Mouse (Mus musculus): Measurements from ENCODE around the gene Fancd2. TPM values are rescaled to one million over a fixed set of nuclear protein-coding genes. Genes with fewer than 3 reads are reported as not detected.
A peak's percentile ranks its signal among the peaks of the same experiment; 100 is the strongest.

Gene Fancd2
- total RNA-seq (2022): 1 to 10 TPM; 2.0 to 2.5 (median 2.3) TPM

DNA sequence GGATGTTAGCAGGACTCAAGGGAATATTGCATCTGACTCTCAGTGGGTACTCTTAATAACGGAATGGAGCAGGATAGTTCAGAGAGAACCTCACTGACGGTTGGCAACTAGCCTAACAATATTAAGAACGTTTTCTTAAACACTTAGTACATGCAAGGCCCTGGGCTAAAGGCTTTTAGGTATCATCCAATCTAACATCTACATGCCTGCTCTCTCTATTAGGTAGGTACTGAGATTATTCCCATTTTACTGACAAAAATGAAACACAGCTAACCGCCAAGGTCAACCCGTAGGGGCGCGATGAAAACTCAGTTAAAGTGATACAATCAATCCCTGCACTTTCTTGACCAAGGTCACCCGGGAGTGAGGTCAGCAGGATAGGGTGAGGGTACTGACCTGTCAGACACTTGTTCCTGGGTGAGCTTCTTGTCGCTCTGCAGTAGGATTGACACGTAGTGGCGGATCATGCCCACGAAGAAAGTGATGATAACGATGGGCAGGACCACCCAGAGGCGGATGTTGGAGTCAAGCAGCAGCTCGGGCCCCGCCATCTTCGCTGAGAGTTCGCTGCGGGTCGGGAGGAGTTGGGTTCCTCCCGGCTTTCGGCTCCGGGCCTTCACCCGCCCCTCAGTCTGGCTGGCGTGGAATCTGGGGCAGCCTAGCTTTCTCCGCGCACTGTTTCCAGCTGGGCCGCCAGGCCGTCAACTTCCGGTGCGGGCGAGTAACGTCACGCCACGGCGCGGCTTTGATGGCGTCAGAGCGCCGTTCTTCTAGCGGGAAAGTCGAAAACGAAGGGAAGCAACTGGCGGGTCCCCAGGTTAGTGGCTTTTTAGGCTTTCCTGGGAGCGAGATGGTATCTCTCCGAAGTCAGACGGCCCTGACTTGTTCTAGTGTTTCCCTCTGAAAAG is at the start of gene Fancd2, which contains the start of gene Emc3:
Gene Fancd2 (plus strand): TSS at position 751 of the 908 bp plus-strand sequence.
Gene Emc3 (minus strand): TSS at position 721 of the 908 bp plus-strand sequence.
- DNase-seq (ENCODE audit: low spot score in 2 of 2): peak; percentile 83 to 92

- no peak for DNase-seq (ENCODE audit: low spot score in 2 of 2)
Measured at GRCm38 (mm10) chr6:113482477-113483099, 48.9 kb upstream of the Fancd2 start.

DNA sequence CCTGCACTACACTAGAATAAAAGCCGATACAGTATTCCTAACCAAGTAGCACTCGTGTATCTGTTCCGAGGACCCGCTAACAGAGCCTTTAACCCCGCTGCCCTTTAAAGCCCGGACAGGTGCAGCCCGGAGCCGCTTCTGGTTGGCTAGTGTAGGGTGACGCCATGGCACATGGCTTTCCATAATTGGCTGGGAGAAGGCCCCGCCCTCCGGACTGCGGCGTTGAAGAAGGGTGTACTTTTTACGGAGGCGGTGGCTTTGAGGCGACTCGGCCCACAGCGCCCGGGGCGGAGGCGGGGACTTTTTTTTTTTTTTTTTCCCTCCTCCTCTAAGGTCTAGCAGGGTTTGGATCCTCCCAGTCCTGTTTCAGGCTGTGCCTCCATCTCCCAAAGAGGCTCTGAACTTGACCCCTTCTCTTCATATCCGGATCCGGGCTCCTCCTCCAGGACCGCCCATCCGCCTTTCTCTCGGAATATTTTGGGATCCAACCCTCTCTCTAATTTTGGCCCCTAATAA is 48.3 kb upstream of the Fancd2 start, which contains the start of gene Creld1:
Gene Creld1 (plus strand): TSS at position 198 of the 516 bp plus-strand sequence.
- DNase-seq (ENCODE audit: low spot score in 2 of 2): peak; percentile 94

GRCm38 (mm10) chr6:113483729-113484128 is 47.8 kb upstream of the Fancd2 start:
- DNase-seq (ENCODE audit: low spot score in 2 of 2): no peak

GRCm38 (mm10) chr6:113487125-113487576 is 44.3 kb upstream of the Fancd2 start:
- no peak for DNase-seq (ENCODE audit: low spot score in 2 of 2)

GRCm38 (mm10) chr6:113489410-113489809 is 42.1 kb upstream of the Fancd2 start:
- no peak for DNase-seq (ENCODE audit: low spot score in 2 of 2)

DNA sequence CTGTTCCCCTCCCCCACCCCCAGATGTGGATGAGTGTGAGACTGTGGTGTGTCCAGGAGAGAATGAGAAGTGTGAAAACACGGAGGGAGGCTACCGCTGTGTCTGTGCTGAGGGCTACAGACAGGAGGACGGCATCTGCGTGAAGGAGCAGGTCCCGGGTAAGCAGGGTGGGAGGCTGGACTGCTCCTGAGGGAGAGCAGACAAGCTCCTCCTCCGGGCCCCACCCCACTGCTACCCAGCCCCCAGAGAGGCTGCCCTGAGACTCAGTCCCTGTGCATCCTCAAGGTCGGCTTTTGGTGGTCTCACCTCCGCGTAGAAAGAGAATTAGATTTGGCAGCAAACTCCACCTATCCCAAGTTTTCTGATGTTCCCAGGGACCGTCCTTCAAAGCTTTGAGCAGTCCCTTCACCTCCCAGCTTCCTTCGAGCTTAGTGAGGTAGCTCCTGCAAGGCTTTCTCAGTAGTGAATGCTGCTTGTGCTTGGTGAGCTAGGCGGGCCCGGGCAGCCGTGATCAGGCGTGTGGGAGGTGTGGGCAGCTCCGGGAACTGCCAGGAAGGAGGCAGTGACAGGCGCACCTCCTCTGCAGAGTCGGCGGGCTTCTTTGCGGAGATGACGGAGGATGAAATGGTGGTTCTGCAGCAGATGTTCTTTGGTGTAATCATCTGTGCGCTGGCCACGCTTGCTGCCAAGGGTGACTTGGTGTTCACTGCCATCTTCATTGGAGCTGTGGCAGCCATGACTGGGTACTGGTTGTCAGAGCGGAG is 39.2 kb upstream of the Fancd2 start:
- DNase-seq (ENCODE audit: low spot score in 2 of 2): peak in 1 of 2 experiments; percentile 60

- peak; percentile 43 to 61 for DNase-seq (ENCODE audit: low spot score in 2 of 2)
Measured at GRCm38 (mm10) chr6:113494258-113494788, 37.2 kb upstream of the Fancd2 start.

GRCm38 (mm10) chr6:113495071-113495675 is 36.3 kb upstream of the Fancd2 start:
- DNase-seq (ENCODE audit: low spot score in 2 of 2): no peak

- DNase-seq (ENCODE audit: low spot score in 2 of 2): no peak
Measured at GRCm38 (mm10) chr6:113499346-113499745, 32.1 kb upstream of the Fancd2 start.

- DNase-seq (ENCODE audit: low spot score in 2 of 2): peak; percentile 64 to 74
Measured at GRCm38 (mm10) chr6:113501388-113502084, 29.9 kb upstream of the Fancd2 start, which contains the start of gene Prrt3. Gene Prrt3 (minus strand): TSS chr6:113501931.

GRCm38 (mm10) chr6:113502801-113503200 is 28.7 kb upstream of the Fancd2 start:
- DNase-seq (ENCODE audit: low spot score in 2 of 2): no peak

GRCm38 (mm10) chr6:113505689-113506088 is 25.8 kb upstream of the Fancd2 start:
- DNase-seq (ENCODE audit: low spot score in 2 of 2): no peak

- DNase-seq (ENCODE audit: low spot score in 2 of 2): no peak
Measured at GRCm38 (mm10) chr6:113507130-113507529, 24.4 kb upstream of the Fancd2 start.

DNA sequence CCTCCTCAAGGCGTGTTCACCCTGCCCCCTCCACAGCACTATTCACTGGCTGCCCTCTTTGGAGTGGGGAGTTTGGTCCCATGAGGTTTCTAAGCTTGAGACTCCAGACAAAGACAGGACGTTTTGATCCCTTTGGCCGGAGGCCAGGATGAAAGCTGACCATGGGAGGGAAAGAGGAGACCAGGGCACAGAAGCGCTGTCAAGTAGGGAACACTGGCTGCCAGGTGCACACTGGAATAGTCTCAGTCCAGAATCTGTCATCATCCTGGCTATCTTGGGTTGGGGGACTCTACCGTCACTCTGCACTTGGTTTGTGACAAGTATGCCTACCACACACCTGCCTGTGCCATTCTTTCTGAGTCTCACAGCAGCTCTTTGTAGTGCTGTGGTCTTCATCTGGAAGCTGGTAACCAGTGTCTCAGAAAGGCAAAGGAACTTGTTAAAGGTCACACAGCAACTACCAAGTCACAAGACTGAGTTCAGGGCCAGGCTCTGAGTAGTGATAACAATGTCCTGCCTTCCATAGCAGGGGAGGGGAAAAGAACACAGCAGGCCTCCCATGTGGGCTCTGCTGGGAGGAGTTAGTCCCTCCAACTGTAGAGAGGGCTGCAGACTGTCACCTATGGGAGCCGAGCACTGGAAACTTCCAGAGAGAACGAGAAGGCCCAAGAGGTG is 23.1 kb upstream of the Fancd2 start:
- no peak for DNase-seq (ENCODE audit: low spot score in 2 of 2)

- no peak for DNase-seq (ENCODE audit: low spot score in 2 of 2)
Measured at GRCm38 (mm10) chr6:113508947-113509280, 22.6 kb upstream of the Fancd2 start.

DNA sequence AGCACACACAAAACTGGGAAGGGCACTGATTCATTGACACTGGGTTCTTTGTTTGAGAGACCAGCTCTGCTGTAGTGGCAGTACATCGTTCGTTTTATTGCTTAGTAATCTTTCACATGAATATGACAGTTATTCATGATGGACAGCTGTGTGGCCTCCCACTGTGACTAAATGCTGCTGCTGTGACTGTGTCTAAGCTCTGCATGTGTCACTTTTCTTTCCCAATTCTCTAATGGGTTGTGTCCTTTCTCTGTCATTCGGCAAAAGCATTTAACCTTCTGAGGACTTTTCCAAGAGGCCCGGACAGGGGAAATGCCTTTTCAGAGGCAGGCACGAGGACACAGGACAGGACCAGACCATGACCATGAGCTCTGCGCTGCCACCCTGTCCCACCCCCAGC is 17.5 kb upstream of the Fancd2 start:
- no peak for DNase-seq (ENCODE audit: low spot score in 2 of 2)

- no peak for DNase-seq (ENCODE audit: low spot score in 2 of 2)
Measured at GRCm38 (mm10) chr6:113514600-113514999, 16.9 kb upstream of the Fancd2 start.

GRCm38 (mm10) chr6:113517434-113518080 is 13.9 kb upstream of the Fancd2 start:
- DNase-seq (ENCODE audit: low spot score in 2 of 2): no peak

Measured in layer of hippocampus, adult 8-10 months (tissue).